Mouse (Mus musculus): ENCODE data around the gene Olfr453. TPM values are rescaled to one million over a fixed set of nuclear protein-coding genes. Genes with fewer than 3 reads are reported as not detected.

The Olfr453 gene
- polyA plus RNA-seq, 1 experiment from 2014 or later: not detected

- no peak for ATAC-seq
- no peak within 1 kb of the TSS for H3K4me2 ChIP-seq (ENCODE audit: low read length)
- WGBS: 87% methylated on average over 1 of the region's 1 CpGs
Observed at GRCm38 (mm10) chr6:42756104-42756503, 16.9 kb downstream of the Olfr453 start, which contains the start of gene Olfr38. Gene Olfr38 (plus strand): TSS chr6:42756404.

GRCm38 (mm10) chr6:42777066-42777465 is 37.9 kb downstream of the Olfr453 start:
- Histone ChIP-seq H3K36me3 (ENCODE audit: control insufficient read depth, insufficient read depth, low read length) (no peaks in the 10 kb centered on the region), H3K9me3 (ENCODE audit: control insufficient read depth, low read length) (no peaks in the 10 kb centered on the region), H3K4me3 (ENCODE audit: low read length) (no peak overlapping the region), H3K4me1 (ENCODE audit: control insufficient read depth, insufficient read depth, low read depth, low read length) (no peaks in the 10 kb centered on the region), H3K27ac (ENCODE audit: low read depth, low read length) (no peak overlapping the region), H3K9ac (ENCODE audit: low read depth, low read length) (no peak overlapping the region), H3K4me2 (ENCODE audit: low read length) (no peak overlapping the region), H3K27me3 (replicated peaks; ENCODE audit: control insufficient read depth, insufficient read depth, low read length) (no peaks in the 10 kb centered on the region)
- ATAC-seq: no peak
- WGBS: 95% methylated on average over 1 of the region's 1 CpGs

More at GRCm38 (mm10) chr6:42756104-42756503, 16.9 kb downstream of the Olfr453 start, which contains the start of gene Olfr38:
- H3K9ac ChIP-seq (ENCODE audit: low read depth, low read length): no peak within 1 kb of the TSS
- H3K27me3 ChIP-seq (replicated peaks; ENCODE audit: control insufficient read depth, insufficient read depth, low read length): no peaks in the 10 kb centered on the region
- H3K4me3 ChIP-seq (ENCODE audit: low read length): no peak within 1 kb of the TSS
- no peak within 1 kb of the TSS for H3K27ac ChIP-seq (ENCODE audit: low read depth, low read length)
- no peaks in the 10 kb centered on the region for H3K36me3 ChIP-seq (ENCODE audit: control insufficient read depth, insufficient read depth, low read length)
- no peaks in the 10 kb centered on the region for H3K4me1 ChIP-seq (ENCODE audit: control insufficient read depth, insufficient read depth, low read depth, low read length)
- H3K9me3 ChIP-seq (ENCODE audit: control insufficient read depth, low read length): no peaks in the 10 kb centered on the region

- no peak within 1 kb of the TSS for H3K4me3 ChIP-seq (ENCODE audit: low read length)
- ATAC-seq: no peak
- H3K9ac ChIP-seq (ENCODE audit: low read depth, low read length): no peak within 1 kb of the TSS
- no peaks in the 10 kb centered on the region for H3K9me3 ChIP-seq (ENCODE audit: control insufficient read depth, low read length)
- no peaks in the 10 kb centered on the region for H3K36me3 ChIP-seq (ENCODE audit: control insufficient read depth, insufficient read depth, low read length)
- no peaks in the 10 kb centered on the region for H3K27me3 ChIP-seq (replicated peaks; ENCODE audit: control insufficient read depth, insufficient read depth, low read length)
- no peaks in the 10 kb centered on the region for H3K4me1 ChIP-seq (ENCODE audit: control insufficient read depth, insufficient read depth, low read depth, low read length)
- no peak within 1 kb of the TSS for H3K27ac ChIP-seq (ENCODE audit: low read depth, low read length)
- H3K4me2 ChIP-seq (ENCODE audit: low read length): no peak within 1 kb of the TSS
Observed at GRCm38 (mm10) chr6:42784793-42785192, 45.6 kb downstream of the Olfr453 start, which contains the start of gene Olfr452. Gene Olfr452 (plus strand): TSS chr6:42785093.

GRCm38 (mm10) chr6:42790247-42790948 is 51.2 kb downstream of the Olfr453 start:
- no peak overlapping the region for H3K4me2 ChIP-seq (ENCODE audit: low read length)
- no peak overlapping the region for H3K27ac ChIP-seq (ENCODE audit: low read depth, low read length)

GRCm38 (mm10) chr6:42790949-42791556 is 51.9 kb downstream of the Olfr453 start:
- Histone ChIP-seq H3K9me3 (ENCODE audit: control insufficient read depth, low read length) (0 out of 2 replicates have a peak, but pooled peaks cover 2% of the 10 kb centered on the region), H3K27ac (ENCODE audit: low read depth, low read length) (no peak overlapping the region; the same call in 1 of the 2 replicates), H3K4me2 (ENCODE audit: low read length) (no peak overlapping the region), H3K9ac (ENCODE audit: low read depth, low read length) (no peak overlapping the region), H3K4me3 (ENCODE audit: low read length) (no peak overlapping the region), H3K36me3 (ENCODE audit: control insufficient read depth, insufficient read depth, low read length) (no peaks in the 10 kb centered on the region), H3K4me1 (ENCODE audit: control insufficient read depth, insufficient read depth, low read depth, low read length) (no peaks in the 10 kb centered on the region), H3K27me3 (replicated peaks; ENCODE audit: control insufficient read depth, insufficient read depth, low read length) (no peaks in the 10 kb centered on the region)
- 66% methylated on average over 9 of the region's 9 CpGs for WGBS
- peak; percentile 86 for ATAC-seq

More at GRCm38 (mm10) chr6:42790247-42790948, 51.2 kb downstream of the Olfr453 start:
- Histone ChIP-seq H3K9ac (ENCODE audit: low read depth, low read length) (no peak overlapping the region), H3K4me3 (ENCODE audit: low read length) (no peak overlapping the region), H3K27me3 (replicated peaks; ENCODE audit: control insufficient read depth, insufficient read depth, low read length) (no peaks in the 10 kb centered on the region), H3K9me3 (ENCODE audit: control insufficient read depth, low read length) (no peaks in the 10 kb centered on the region), H3K36me3 (ENCODE audit: control insufficient read depth, insufficient read depth, low read length) (no peaks in the 10 kb centered on the region), H3K4me1 (ENCODE audit: control insufficient read depth, insufficient read depth, low read depth, low read length) (no peaks in the 10 kb centered on the region)
- ATAC-seq: peak; percentile 69
- WGBS: 50% methylated on average over 4 of the region's 4 CpGs

- Histone ChIP-seq H3K4me3 (ENCODE audit: low read length) (no peak overlapping the region), H3K4me2 (ENCODE audit: low read length) (no peak overlapping the region), H3K27ac (ENCODE audit: low read depth, low read length) (no peak overlapping the region), H3K36me3 (ENCODE audit: control insufficient read depth, insufficient read depth, low read length) (no peaks in the 10 kb centered on the region), H3K27me3 (replicated peaks; ENCODE audit: control insufficient read depth, insufficient read depth, low read length) (no peaks in the 10 kb centered on the region), H3K4me1 (ENCODE audit: control insufficient read depth, insufficient read depth, low read depth, low read length) (no peaks in the 10 kb centered on the region), H3K9ac (ENCODE audit: low read depth, low read length) (no peak overlapping the region), H3K9me3 (ENCODE audit: control insufficient read depth, low read length) (0 out of 2 replicates have a peak, but pooled peaks cover 2% of the 10 kb centered on the region)
- ATAC-seq: no peak
- WGBS: 86% methylated on average over 3 of the region's 3 CpGs
Observed at GRCm38 (mm10) chr6:42794982-42795381, 55.8 kb downstream of the Olfr453 start.

Other genes with a start within 250 kb of the Olfr453 start
- not detected in 2 replicates for gene Olfr455, start 191.8 kb upstream of the Olfr453 start, polyA plus RNA-seq (2015; fragmentation: Nextera tagmentation; extraction: Ambion mirVana)
- not detected in 2 replicates for gene Tcaf3, start 141.7 kb upstream of the Olfr453 start, polyA plus RNA-seq (2015; fragmentation: Nextera tagmentation; extraction: Ambion mirVana)
- 2.2 and 2.6 TPM in 2 replicates for gene Tcaf2, start 94.1 kb upstream of the Olfr453 start, polyA plus RNA-seq (2015; fragmentation: Nextera tagmentation; extraction: Ambion mirVana)
- gene Tcaf1, start 29.3 kb upstream of the Olfr453 start, polyA plus RNA-seq (2015; fragmentation: Nextera tagmentation; extraction: Ambion mirVana): 214 and 216 TPM in 2 replicates
- gene Olfr38, start 17.0 kb downstream of the Olfr453 start, polyA plus RNA-seq (2015; fragmentation: Nextera tagmentation; extraction: Ambion mirVana): not detected in 2 replicates
- not detected in 2 replicates for gene Olfr452, start 45.7 kb downstream of the Olfr453 start, polyA plus RNA-seq (2015; fragmentation: Nextera tagmentation; extraction: Ambion mirVana)
- not detected in 2 replicates for gene Olfr450, start 72.6 kb downstream of the Olfr453 start, polyA plus RNA-seq (2015; fragmentation: Nextera tagmentation; extraction: Ambion mirVana)
- not detected in 2 replicates for gene Olfr449, start 95.0 kb downstream of the Olfr453 start, polyA plus RNA-seq (2015; fragmentation: Nextera tagmentation; extraction: Ambion mirVana)
- gene Olfr448, start 151.1 kb downstream of the Olfr453 start, polyA plus RNA-seq (2015; fragmentation: Nextera tagmentation; extraction: Ambion mirVana): not detected in 2 replicates
- not detected in 2 replicates for gene Olfr447, start 169.5 kb downstream of the Olfr453 start, polyA plus RNA-seq (2015; fragmentation: Nextera tagmentation; extraction: Ambion mirVana)
- gene Olfr446, start 182.0 kb downstream of the Olfr453 start, polyA plus RNA-seq (2015; fragmentation: Nextera tagmentation; extraction: Ambion mirVana): not detected in 2 replicates
- not detected in 2 replicates for gene Olfr444, start 209.7 kb downstream of the Olfr453 start, polyA plus RNA-seq (2015; fragmentation: Nextera tagmentation; extraction: Ambion mirVana)

Data from hindbrain, embryonic 16.5 days (tissue).